Mouse (Mus musculus) liver, embryonic 14.5 days (tissue): ENCODE data around the gene Fam71d.

Experiments
- CTCF ChIP-seq: IDR thresholded peaks from 2 replicates; pipeline ENCODE4 v1.5.1; 2016; ENCODE audit warnings: antibody characterized with exemption, low read depth, control low read depth
- EP300 ChIP-seq: IDR thresholded peaks from 2 replicates; pipeline ENCODE4 v1.6.1; 2016; ENCODE audit warnings: antibody characterized with exemption, low read depth

GRCm38 (mm10) chr12:78778423-78779067 is 87.2 kb downstream of the Fam71d start:
- TF ChIP-seq CTCF (no peak), EP300 (no peak)
